Mouse (Mus musculus) mature B cell (primary cell): Measurements from ENCODE around the gene Vmn2r27.

Source experiments
- in situ Hi-C: fragments of 300-500 bp; cut with MboI; formaldehyde crosslinking; loops from 2 replicates; pipeline ENCODE4 v1.14.3; 2019

Gene Vmn2r27

GRCm38 (mm10) chr6:124231756-124232155 is at the start of gene Vmn2r27:
Gene Vmn2r27, minus strand, starts transcription at chr6:124231856.
- in situ Hi-C loops, result no loop called here

- in situ Hi-C loops, result no loop called here
Measured at GRCm38 (mm10) chr6:124278291-124278690, 46.6 kb upstream of the Vmn2r27 start.

GRCm38 (mm10) chr6:124277641-124278040 is 46.0 kb upstream of the Vmn2r27 start:
- in situ Hi-C loops, result no loop called here

GRCm38 (mm10) chr6:124273231-124273880 is 41.7 kb upstream of the Vmn2r27 start:
- in situ Hi-C loops, result loop anchor here (25.0 kb wide), 1 partner anchor 1386 kb away; no protein-coding TSS in a partner anchor

DNA sequence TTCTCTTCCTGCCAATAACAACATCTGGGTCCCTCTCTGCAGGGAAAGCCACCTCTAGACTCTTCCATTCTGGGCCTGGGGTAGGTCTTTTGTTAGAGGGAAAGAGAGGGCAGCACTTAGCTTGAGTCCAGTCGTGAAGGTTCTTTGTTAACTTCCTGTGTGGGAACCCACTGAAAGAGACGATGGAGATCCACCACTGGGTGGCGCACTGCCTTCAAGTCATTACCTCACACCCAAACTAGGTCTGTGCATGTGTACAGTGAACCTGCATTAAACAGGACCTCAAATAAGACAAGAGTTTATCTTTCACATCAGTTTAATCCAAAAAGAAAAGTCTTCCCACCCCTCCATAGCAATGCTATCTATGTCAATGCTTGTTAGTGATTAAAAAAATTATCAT is 31.0 kb upstream of the Vmn2r27 start:
- in situ Hi-C loops, result loop anchor here (10.0 to 25.0 kb wide), 2 partner anchors 112 to 1375 kb away; no protein-coding TSS in a partner anchor

DNA sequence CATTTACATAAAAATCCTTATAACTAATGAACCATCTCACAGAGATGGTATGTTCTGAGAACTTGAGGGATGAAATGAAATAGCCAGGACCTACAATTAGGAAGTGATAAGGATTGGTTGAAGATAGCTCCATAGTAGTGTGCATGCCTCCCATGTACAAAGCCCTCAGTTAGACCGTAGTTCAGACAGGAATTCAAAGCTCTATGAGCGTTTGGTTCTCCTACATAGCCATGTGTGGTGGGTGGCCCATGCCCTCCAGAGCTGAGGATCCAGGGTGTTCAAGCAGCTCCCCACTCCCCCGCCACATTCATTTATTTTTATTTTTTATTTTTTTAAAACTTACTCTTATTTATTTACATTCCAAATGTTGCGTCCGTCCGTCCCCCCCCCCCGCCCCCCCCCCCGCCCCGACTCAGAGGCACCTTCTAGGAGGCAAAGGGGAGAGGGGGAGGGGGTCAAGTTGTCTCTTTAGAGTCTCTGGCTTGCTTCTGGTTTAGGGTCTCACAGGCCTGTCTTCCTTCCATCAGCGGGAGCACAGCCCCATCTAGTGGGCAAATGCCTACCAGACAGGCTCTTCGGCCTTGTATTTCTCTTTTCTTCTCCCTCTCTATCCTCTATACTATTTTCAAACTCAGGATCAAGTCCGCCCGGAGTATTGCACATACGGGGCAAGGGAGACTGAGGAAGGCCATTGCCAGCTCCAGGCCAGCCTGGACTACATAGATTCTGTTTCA is 28.7 kb upstream of the Vmn2r27 start:
- in situ Hi-C loops, result loop anchor here (10.0 to 25.0 kb wide), 2 partner anchors 114 to 1373 kb away; no protein-coding TSS in a partner anchor

- in situ Hi-C loops, result loop anchor here (25.0 kb wide), 1 partner anchor 1369 kb away; no protein-coding TSS in a partner anchor
Measured at GRCm38 (mm10) chr6:124255721-124256470, 24.2 kb upstream of the Vmn2r27 start.

DNA sequence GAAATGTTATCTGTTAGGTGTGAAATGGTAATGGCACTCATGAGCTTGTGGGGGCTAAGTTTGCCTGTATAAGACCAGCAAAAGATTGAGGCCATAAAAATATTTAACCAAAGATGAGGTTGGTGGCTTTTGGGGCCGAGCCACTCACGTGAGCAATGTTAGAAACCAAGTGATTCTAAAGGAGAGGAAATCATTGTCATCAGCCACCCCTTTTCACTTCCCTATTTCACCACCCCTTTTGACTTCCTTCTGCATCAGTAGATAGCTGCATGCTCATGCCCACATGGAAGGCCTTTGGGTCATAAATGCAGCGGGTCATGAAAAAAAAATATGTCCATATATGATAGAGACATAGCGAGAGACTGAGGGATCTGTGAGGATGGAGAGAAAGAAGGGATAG is 29.5 kb downstream of the Vmn2r27 start:
- in situ Hi-C loops, result no loop called here

DNA sequence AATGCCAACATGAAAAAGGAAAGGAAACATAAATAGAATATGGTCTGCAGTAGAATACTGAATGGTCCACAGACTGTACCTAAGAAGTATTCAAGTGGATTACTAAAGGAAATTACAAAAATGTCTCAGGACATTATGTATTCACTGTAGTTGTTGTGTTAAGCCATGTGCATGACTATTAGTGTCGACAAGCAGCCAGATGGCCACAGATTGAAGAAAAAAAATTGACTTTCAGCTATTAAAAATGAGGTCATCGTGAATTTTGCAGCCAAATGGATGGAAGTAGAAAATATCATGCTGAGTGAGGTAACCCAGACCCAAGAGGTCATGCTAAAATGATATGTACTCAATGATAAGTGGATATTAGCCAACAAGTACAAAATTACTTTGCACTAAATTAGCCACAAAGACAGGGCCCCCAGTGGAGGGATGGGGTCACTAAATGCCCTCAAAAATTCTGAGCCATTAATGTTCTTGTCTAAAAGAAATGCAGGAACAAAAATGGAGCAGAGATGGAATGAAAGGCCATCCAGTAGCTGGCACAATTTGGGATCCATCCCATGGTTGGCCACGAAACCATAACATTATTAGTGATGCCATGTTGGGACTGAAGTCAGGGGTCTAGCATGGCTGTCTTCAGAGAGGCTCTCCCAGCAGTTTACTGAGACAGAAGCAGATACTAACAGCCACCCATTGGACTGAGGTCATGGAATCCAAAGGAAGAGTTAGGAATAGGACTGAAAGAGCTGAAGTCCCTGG is 63.0 kb downstream of the Vmn2r27 start:
- in situ Hi-C loops, result no loop called here

- in situ Hi-C loops, result no loop called here
Measured at GRCm38 (mm10) chr6:124166596-124166995, 65.1 kb downstream of the Vmn2r27 start.

DNA sequence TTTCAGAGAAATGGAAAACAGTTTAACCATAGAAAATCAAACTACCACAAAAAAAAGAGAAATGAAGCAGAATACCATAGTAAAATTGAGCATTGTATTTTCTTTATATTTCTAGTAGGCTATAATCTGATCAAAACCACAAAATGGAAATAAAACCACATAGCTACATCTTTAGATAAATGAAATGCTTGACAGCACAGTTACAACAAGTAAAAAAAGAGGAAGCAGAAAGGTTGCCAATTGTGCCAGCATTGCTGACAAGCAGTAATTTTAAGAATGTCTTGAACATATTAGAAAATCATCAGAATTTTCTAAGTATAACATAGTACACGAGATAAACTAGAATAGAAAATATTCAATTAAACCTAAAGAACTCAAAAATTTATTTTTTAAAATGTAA is 81.8 kb downstream of the Vmn2r27 start:
- in situ Hi-C loops, result no loop called here
